Mouse (Mus musculus): ENCODE measurements around the gene Slc30a2. TPM values are rescaled to one million over a fixed set of nuclear protein-coding genes. Genes with fewer than 3 reads are reported as not detected.
A peak's percentile ranks its signal among the peaks of the same experiment; 100 is the strongest.
"Not testable (repeated sequence)": the region's sequence is repeated elsewhere in the genome, so short reads cannot be mapped to it uniquely, and the experiment has no call there.

Slc30a2 gene
- not detected in 2 replicates for polyA plus RNA-seq (2016; fragmentation: Nextera tagmentation; extraction: Ambion mirVana)

- ATAC-seq (ENCODE audit: low FRiP score): no peak
- no peaks in the 10 kb centered on the region for H3K36me3 ChIP-seq (replicated peaks)
- H3K9ac ChIP-seq: peak within 1 kb of the TSS; percentile 17; the same call in 1 of the 2 replicates
- peaks cover 59% of the 10 kb centered on the region for H3K27me3 ChIP-seq
- H3K4me1 ChIP-seq: peaks cover 10% of the 10 kb centered on the region
- 3% methylated on average over 58 of the region's 61 CpGs for WGBS
- H3K4me2 ChIP-seq: peak within 1 kb of the TSS; percentile 44
- 0 out of 2 replicates have a peak, but pooled peaks cover 4% of the 10 kb centered on the region for H3K9me3 ChIP-seq
- H3K27ac ChIP-seq: no peak within 1 kb of the TSS
- peak within 1 kb of the TSS; percentile 27 for H3K4me3 ChIP-seq (replicated peaks)
Observed at GRCm38 (mm10) chr4:134343071-134344031, at the start of gene Slc30a2. Slc30a2 (plus strand) TSS chr4:134343181.

GRCm38 (mm10) chr4:134293692-134294163 lies 49.3 kb upstream of the Slc30a2 start:
- no peak for ATAC-seq (ENCODE audit: low FRiP score)
- H3K9ac ChIP-seq: peak overlapping the region; percentile 0; the same call in 1 of the 2 replicates
- H3K9me3 ChIP-seq: no peaks in the 10 kb centered on the region; the same call in 1 of the 2 replicates
- H3K4me1 ChIP-seq: peaks cover 2% of the 10 kb centered on the region; the same call in 1 of the 2 replicates
- H3K4me2 ChIP-seq: no peak overlapping the region
- no peaks in the 10 kb centered on the region for H3K36me3 ChIP-seq (replicated peaks)
- H3K27ac ChIP-seq: no peak overlapping the region
- no peak overlapping the region for H3K4me3 ChIP-seq (replicated peaks)
- 76% methylated on average over 9 of the region's 9 CpGs for WGBS
- H3K27me3 ChIP-seq: peaks cover 20% of the 10 kb centered on the region

DNA sequence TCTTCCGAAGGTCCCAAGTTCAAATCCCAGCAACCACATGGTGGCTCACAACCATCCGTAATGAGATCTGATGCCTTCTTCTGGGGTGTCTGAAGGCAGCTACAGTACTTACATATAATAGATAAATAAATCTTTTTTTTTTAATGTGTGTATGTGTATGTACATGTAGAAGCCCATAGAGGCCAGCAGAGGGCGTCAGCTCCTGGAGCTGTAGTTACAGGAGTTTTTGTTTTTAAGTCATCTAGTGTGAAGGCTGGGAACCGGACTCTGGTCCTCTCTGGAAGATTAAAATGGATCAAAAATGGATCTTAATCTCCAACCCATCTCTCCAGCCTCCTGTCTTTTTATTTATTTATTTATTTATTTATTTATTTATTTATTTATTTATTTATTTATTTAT lies 46.9 kb upstream of the Slc30a2 start:
- ATAC-seq (ENCODE audit: low FRiP score); H3K4me3 ChIP-seq (replicated peaks); H3K36me3 ChIP-seq (replicated peaks); H3K9me3 ChIP-seq; H3K27ac ChIP-seq; H3K4me2 ChIP-seq; H3K4me1 ChIP-seq; H3K9ac ChIP-seq: not testable (repeated sequence)
- WGBS: 85% methylated on average over 4 of the region's 4 CpGs
- H3K27me3 ChIP-seq: peaks cover 20% of the 10 kb centered on the region

DNA sequence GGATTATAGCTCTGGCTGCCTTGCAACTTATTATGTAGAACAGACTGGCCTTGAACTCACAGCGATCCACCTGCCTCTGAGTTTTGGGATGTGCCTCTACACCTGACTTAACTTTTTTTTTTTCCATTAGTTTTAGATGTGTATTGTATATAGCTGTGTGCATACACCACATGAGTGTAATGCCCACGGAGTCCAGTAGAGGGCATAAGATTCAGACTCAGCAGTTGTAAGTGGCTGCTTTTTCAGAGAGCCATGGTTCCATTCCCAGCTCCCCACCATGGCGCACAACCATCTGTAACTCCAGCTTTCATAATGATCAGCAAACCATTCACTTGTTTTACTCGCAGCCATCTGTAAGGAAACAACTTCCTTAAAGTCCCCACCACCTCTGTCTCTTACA lies 46.5 kb upstream of the Slc30a2 start:
- Histone ChIP-seq H3K4me2 (no peak overlapping the region), H3K27me3 (peaks cover 20% of the 10 kb centered on the region), H3K4me1 (no peaks in the 10 kb centered on the region), H3K27ac (no peak overlapping the region), H3K9ac (no peak overlapping the region), H3K9me3 (no peaks in the 10 kb centered on the region; the same call in 1 of the 2 replicates), H3K36me3 (replicated peaks) (no peaks in the 10 kb centered on the region), H3K4me3 (replicated peaks) (no peak overlapping the region)
- ATAC-seq (ENCODE audit: low FRiP score): no peak
- WGBS: 91% methylated on average over 4 of the region's 4 CpGs

GRCm38 (mm10) chr4:134297369-134297768 lies 45.6 kb upstream of the Slc30a2 start:
- Histone ChIP-seq H3K27ac (no peak overlapping the region), H3K27me3 (peaks cover 20% of the 10 kb centered on the region), H3K9me3 (no peaks in the 10 kb centered on the region; the same call in 1 of the 2 replicates), H3K36me3 (replicated peaks) (no peaks in the 10 kb centered on the region), H3K9ac (no peak overlapping the region), H3K4me3 (replicated peaks) (no peak overlapping the region), H3K4me2 (no peak overlapping the region), H3K4me1 (no peaks in the 10 kb centered on the region)
- 93% methylated on average over 8 of the region's 8 CpGs for WGBS
- ATAC-seq (ENCODE audit: low FRiP score): no peak

- Histone ChIP-seq H3K9me3 (no peaks in the 10 kb centered on the region; the same call in 1 of the 2 replicates), H3K27ac (no peak overlapping the region), H3K9ac (no peak overlapping the region), H3K27me3 (peaks cover 8% of the 10 kb centered on the region; the same call in 1 of the 2 replicates), H3K4me1 (no peaks in the 10 kb centered on the region), H3K4me2 (no peak overlapping the region), H3K36me3 (replicated peaks) (no peaks in the 10 kb centered on the region), H3K4me3 (replicated peaks) (no peak overlapping the region)
- 77% methylated on average over 19 of the region's 19 CpGs for WGBS
- ATAC-seq (ENCODE audit: low FRiP score): no peak
Observed at GRCm38 (mm10) chr4:134298626-134299497, 44.1 kb upstream of the Slc30a2 start.

DNA sequence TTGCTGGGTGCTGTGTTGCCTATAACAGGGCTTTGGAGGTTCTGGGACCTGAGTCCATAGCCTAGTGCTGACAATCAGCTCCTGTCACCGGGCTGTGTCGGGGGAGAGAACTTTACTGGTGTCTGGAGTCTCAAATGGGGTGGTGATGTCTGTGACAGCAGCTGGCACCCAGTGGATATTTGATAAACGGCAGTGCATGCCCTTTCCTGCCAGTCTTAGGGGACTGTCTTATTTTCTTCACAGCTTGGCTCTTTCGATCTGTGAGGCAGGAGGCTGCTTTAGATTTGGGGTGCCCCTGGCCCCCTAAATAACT lies 43.5 kb upstream of the Slc30a2 start:
- Histone ChIP-seq H3K4me3 (replicated peaks) (no peak overlapping the region), H3K9me3 (no peaks in the 10 kb centered on the region; the same call in 1 of the 2 replicates), H3K27me3 (0 out of 2 replicates have a peak, but pooled peaks cover 4% of the 10 kb centered on the region), H3K27ac (no peak overlapping the region), H3K4me1 (no peaks in the 10 kb centered on the region), H3K4me2 (no peak overlapping the region), H3K36me3 (replicated peaks) (no peaks in the 10 kb centered on the region), H3K9ac (no peak overlapping the region)
- no peak for ATAC-seq (ENCODE audit: low FRiP score)
- WGBS: 78% methylated on average over 4 of the region's 4 CpGs

DNA sequence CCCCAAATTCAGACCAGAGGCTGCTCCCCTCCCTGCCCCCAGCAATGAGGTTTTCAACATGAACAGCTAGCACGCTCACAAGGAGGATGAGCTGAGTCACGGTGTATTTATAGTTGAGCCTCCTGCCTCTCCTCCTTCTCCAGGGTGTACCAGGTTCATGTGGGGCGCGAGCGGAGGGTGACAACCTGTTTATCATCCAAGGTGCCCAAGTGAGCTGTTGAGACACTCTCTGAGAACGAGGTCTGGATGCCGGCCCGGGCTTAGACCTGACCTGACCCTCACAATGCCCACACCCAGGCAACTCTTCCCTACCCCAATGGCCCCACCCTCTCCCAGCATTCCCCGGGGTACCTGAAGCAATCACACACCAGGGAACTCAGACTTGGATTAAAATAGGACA lies 42.7 kb upstream of the Slc30a2 start:
- H3K4me3 ChIP-seq (replicated peaks): no peak overlapping the region
- H3K4me2 ChIP-seq: no peak overlapping the region
- WGBS: 83% methylated on average over 9 of the region's 9 CpGs
- H3K4me1 ChIP-seq: no peaks in the 10 kb centered on the region
- 0 out of 2 replicates have a peak, but pooled peaks cover 2% of the 10 kb centered on the region for H3K27me3 ChIP-seq
- no peaks in the 10 kb centered on the region; the same call in 1 of the 2 replicates for H3K9me3 ChIP-seq
- H3K27ac ChIP-seq: no peak overlapping the region
- no peak for ATAC-seq (ENCODE audit: low FRiP score)
- no peaks in the 10 kb centered on the region for H3K36me3 ChIP-seq (replicated peaks)
- no peak overlapping the region for H3K9ac ChIP-seq

- 86% methylated on average over 5 of the region's 5 CpGs for WGBS
- H3K9ac ChIP-seq: no peak overlapping the region
- H3K9me3 ChIP-seq: no peaks in the 10 kb centered on the region
- no peak overlapping the region for H3K4me2 ChIP-seq
- no peak overlapping the region for H3K4me3 ChIP-seq (replicated peaks)
- H3K27ac ChIP-seq: no peak overlapping the region
- peaks cover 1% of the 10 kb centered on the region for H3K4me1 ChIP-seq
- no peaks in the 10 kb centered on the region for H3K27me3 ChIP-seq
- H3K36me3 ChIP-seq (replicated peaks): no peaks in the 10 kb centered on the region
- no peak for ATAC-seq (ENCODE audit: low FRiP score)
Observed at GRCm38 (mm10) chr4:134302084-134302483, 40.9 kb upstream of the Slc30a2 start.

DNA sequence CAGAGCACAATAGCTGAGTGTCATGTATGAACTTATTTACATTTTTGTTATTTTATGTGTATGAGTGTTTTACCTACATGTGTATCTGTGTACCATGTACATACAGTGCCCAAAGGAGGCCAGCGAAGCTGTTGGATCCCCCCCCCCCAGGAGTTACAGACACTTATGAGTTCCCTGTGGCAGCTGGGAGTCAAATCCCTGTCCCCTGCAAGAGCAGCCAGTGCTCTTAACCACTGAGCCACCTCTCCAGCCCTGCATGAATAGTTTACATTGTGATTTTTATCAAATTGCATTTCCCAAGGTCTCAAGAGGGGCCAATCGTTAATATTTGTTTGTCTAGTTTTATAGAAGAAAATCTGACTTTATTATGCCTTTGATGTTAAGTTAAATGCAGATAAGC lies 36.0 kb upstream of the Slc30a2 start:
- no peaks in the 10 kb centered on the region for H3K36me3 ChIP-seq (replicated peaks)
- 79% methylated on average over 2 of the region's 2 CpGs for WGBS
- H3K27ac ChIP-seq: no peak overlapping the region
- no peaks in the 10 kb centered on the region for H3K9me3 ChIP-seq
- no peak overlapping the region for H3K9ac ChIP-seq
- no peak for ATAC-seq (ENCODE audit: low FRiP score)
- H3K27me3 ChIP-seq: no peaks in the 10 kb centered on the region
- H3K4me3 ChIP-seq (replicated peaks): no peak overlapping the region
- H3K4me2 ChIP-seq: no peak overlapping the region
- H3K4me1 ChIP-seq: peaks cover 10% of the 10 kb centered on the region

DNA sequence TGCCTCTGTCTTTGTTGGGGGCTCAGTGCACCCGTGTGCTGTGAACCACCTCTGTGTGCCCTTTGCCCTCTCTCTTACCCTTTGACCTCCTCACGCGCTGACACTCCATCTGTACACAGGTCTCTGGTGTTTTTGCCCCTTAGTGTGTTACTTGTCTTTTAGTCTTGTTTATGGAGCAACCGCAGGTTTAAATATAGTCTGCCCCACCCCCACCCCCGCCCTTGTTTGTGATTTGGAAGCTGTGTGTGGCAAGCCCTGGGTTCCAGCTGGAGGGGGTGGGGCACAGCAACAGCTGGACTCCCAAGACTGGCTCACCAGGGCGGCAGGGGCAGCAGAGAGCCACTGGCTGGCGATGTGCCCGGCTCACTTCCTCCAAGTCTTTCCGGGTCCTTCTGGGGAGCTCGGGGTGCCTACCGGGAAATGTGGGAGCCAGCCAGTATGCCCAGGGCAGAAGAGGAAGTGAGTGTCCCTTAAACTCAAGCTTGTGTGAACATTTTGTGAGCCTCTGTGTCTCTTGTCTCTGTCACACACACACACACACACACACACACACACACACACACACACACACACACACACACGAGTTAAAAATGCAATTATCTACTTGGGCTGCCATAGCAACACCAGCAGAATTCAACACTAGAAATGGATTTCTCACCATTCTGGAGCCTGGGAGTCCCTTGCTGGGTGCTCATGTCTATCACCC lies 35.5 kb upstream of the Slc30a2 start:
- Histone ChIP-seq H3K27ac (no peak overlapping the region), H3K4me1 (peaks cover 10% of the 10 kb centered on the region), H3K4me2 (0 out of 2 replicates have a peak overlapping the region, but pooled peaks have one; percentile 19), H3K4me3 (replicated peaks) (no peak overlapping the region), H3K9me3 (no peaks in the 10 kb centered on the region), H3K36me3 (replicated peaks) (no peaks in the 10 kb centered on the region), H3K9ac (no peak overlapping the region), H3K27me3 (no peaks in the 10 kb centered on the region)
- ATAC-seq (ENCODE audit: low FRiP score): no peak
- 25% methylated on average over 12 of the region's 12 CpGs for WGBS
